Mouse (Mus musculus): Measurements from ENCODE around the gene Lrrc58.

DNA sequence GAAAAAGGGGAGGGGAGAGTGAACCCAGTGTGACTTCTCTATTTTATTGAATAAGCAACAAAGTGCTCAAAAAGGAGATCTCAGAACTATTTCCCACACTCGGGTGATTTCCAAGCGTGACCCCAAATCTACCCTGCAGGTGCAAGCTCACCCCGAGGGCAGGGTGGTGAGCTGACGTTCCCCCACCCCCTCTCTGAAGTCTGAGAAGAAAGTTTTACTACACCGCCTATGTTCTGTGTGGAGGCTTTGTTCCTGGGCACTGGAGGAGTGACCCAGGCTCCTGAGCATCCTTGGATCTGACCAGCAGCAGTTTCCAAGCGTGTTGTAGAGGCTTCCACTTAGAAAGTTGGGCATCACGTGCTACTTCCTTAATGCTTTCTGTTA lies 48.6 kb downstream of the Lrrc58 start:
- TF ChIP-seq POLR2A (IDR thresholded peaks at IDR 0.05; ENCODE audit: insufficient read length, low read depth) (no peak), MAX (IDR thresholded peaks at IDR 0.05; ENCODE audit: low read depth) (no peak), TCF3 (IDR thresholded peaks at IDR 0.05; ENCODE audit: insufficient read length, low read depth) (no peak), CEBPB (IDR thresholded peaks at IDR 0.05; ENCODE audit: insufficient read depth, poor library complexity, severe bottlenecking) (no peak), TCF12 (IDR thresholded peaks at IDR 0.05; ENCODE audit: insufficient read depth, poor library complexity, severe bottlenecking) (no peak)

All from myocyte (in vitro differentiated cells).